Mouse (Mus musculus) lung, adult 2 months (tissue): ENCODE data around the gene Strn4.

Experiments
- CTCF ChIP-seq: fragments of 200-500 bp; IDR thresholded peaks from 2 replicates; pipeline ENCODE4 v1.5.1; 2011; ENCODE audit warnings: mild to moderate bottlenecking, low read length, control low read depth; ENCODE audit not compliant: insufficient read depth
- POLR2A ChIP-seq: fragments of 200-500 bp; IDR thresholded peaks from 2 replicates; pipeline ENCODE4 v1.6.1; 2011; ENCODE audit warnings: low read depth, mild to moderate bottlenecking, control low read depth, low read length, borderline replicate concordance; ENCODE audit errors: extremely low read depth

GRCm38 (mm10) chr7:16783758-16784415, 31.8 kb upstream of the Strn4 start:
- TF ChIP-seq CTCF = no peak
- TF ChIP-seq POLR2A = peak; percentile 34; the same call in 1 of the 2 replicates
